7 mouse cellular contexts compared by ENCODE assay signal in genomic region chr2:92485640-92486295, GRCm38 (mm10). TPM values are rescaled to one million over a fixed set of nuclear protein-coding genes. Genes with fewer than 3 reads are reported as not detected.
A peak's percentile ranks its signal among the peaks of the same experiment; 100 is the strongest.
DNase-seq lines count a peak whose midpoint lies in the region; ATAC-seq and TF ChIP-seq lines count a peak whose summit lies in the region.

No protein-coding gene starts in this region.

- no peaks in the 10 kb centered on the region for H3K9me3 ChIP-seq in intestine, postnatal 0 days (ENCODE audit: control insufficient read depth)
- H3K9me3 ChIP-seq in limb, embryonic 11.5 days (ENCODE audit: control insufficient read depth, low read length) = no peaks in the 10 kb centered on the region
- no peaks in the 10 kb centered on the region for H3K9me3 ChIP-seq in midbrain, embryonic 14.5 days (ENCODE audit: control insufficient read depth, low read length)

- TF ChIP-seq CTCF in intestine, postnatal 0 days (IDR thresholded peaks at IDR 0.05; ENCODE audit: low read depth) = peak; percentile 91

- peak overlapping the region; percentile 53; the same call in 1 of the 2 replicates for H3K4me2 ChIP-seq in intestine, postnatal 0 days (replicated peaks; ENCODE audit: low read depth)
- no peak overlapping the region; the same call in 1 of the 2 replicates for H3K4me2 ChIP-seq in limb, embryonic 11.5 days (ENCODE audit: low read depth, severe bottlenecking)
- peak overlapping the region; percentile 20 for H3K4me2 ChIP-seq in midbrain, embryonic 14.5 days (ENCODE audit: low read length)

- H3K27me3 ChIP-seq in intestine, postnatal 0 days (replicated peaks; ENCODE audit: control insufficient read depth, insufficient read depth, low read length) = peaks cover 14% of the 10 kb centered on the region; the same call in 1 of the 2 replicates
- H3K27me3 ChIP-seq in limb, embryonic 11.5 days (ENCODE audit: control insufficient read depth, insufficient read depth, low read length) = peaks cover 28% of the 10 kb centered on the region
- peaks cover 18% of the 10 kb centered on the region; the same call in 1 of the 2 replicates for H3K27me3 ChIP-seq in midbrain, embryonic 14.5 days (ENCODE audit: control insufficient read depth, insufficient read depth, low read length)

- 0 out of 2 replicates have a peak, but pooled peaks cover 4% of the 10 kb centered on the region for H3K4me1 ChIP-seq in intestine, postnatal 0 days (replicated peaks; ENCODE audit: control insufficient read depth, insufficient read depth, low read length)
- H3K4me1 ChIP-seq in limb, embryonic 11.5 days (ENCODE audit: control insufficient read depth, insufficient read depth, low read length) = 0 out of 2 replicates have a peak, but pooled peaks cover 3% of the 10 kb centered on the region
- no peaks in the 10 kb centered on the region for H3K4me1 ChIP-seq in midbrain, embryonic 14.5 days (ENCODE audit: control insufficient read depth, insufficient read depth, low read length)

- ATAC-seq in common myeloid progenitor, adult 5-6 weeks (replicated peaks; ENCODE audit: low read depth, poor library complexity, severe bottlenecking) = peak; percentile 56
- no peak for ATAC-seq in intestine, postnatal 0 days
- ATAC-seq in limb, embryonic 11.5 days (ENCODE audit: insufficient number of reproducible peaks, low FRiP score, low TSS enrichment, low read depth) = no peak
- ATAC-seq in midbrain, embryonic 14.5 days (ENCODE audit: low FRiP score, low TSS enrichment) = peak; percentile 62

- no peak overlapping the region for H3K27ac ChIP-seq in intestine, postnatal 0 days (ENCODE audit: low read depth, low read length)
- H3K27ac ChIP-seq in limb, embryonic 11.5 days (replicated peaks; ENCODE audit: low read depth, low read length) = no peak overlapping the region
- no peak overlapping the region for H3K27ac ChIP-seq in midbrain, embryonic 14.5 days (replicated peaks; ENCODE audit: low read depth, low read length)

- DNase-seq in adipocyte (ENCODE audit: low spot score) = peak; percentile 80
- DNase-seq in gastrocnemius, postnatal 25 days = peak; percentile 40
- DNase-seq in limb, embryonic 11.5 days (ENCODE audit: low spot score) = peak; percentile 80
- peak; percentile 91 for DNase-seq in midbrain, embryonic 14.5 days
- DNase-seq in spleen, postnatal 10 days (ENCODE audit: low spot score in 2 of 2) = peak; percentile 32 to 73

- no peak overlapping the region for H3K4me3 ChIP-seq in intestine, postnatal 0 days (ENCODE audit: low read depth, low read length)
- no peak overlapping the region for H3K4me3 ChIP-seq in limb, embryonic 11.5 days (ENCODE audit: low read depth, low read length)
- no peak overlapping the region for H3K4me3 ChIP-seq in midbrain, embryonic 14.5 days (replicated peaks; ENCODE audit: low read depth, low read length)

- 9% methylated on average over 15 of the region's 15 CpGs for WGBS in intestine, postnatal 0 days
- WGBS in limb, embryonic 11.5 days = 9% methylated on average over 15 of the region's 15 CpGs
- 5% methylated on average over 15 of the region's 15 CpGs for WGBS in midbrain, embryonic 14.5 days

- H3K9ac ChIP-seq in intestine, postnatal 0 days (ENCODE audit: low read depth, low read length) = no peak overlapping the region
- H3K9ac ChIP-seq in limb, embryonic 11.5 days (ENCODE audit: low read length) = no peak overlapping the region
- no peak overlapping the region for H3K9ac ChIP-seq in midbrain, embryonic 14.5 days (replicated peaks; ENCODE audit: low read length)

- no peaks in the 10 kb centered on the region for H3K36me3 ChIP-seq in intestine, postnatal 0 days (ENCODE audit: control insufficient read depth, insufficient read depth)
- no peaks in the 10 kb centered on the region for H3K36me3 ChIP-seq in limb, embryonic 11.5 days (ENCODE audit: control insufficient read depth, insufficient read depth, low read length)
- H3K36me3 ChIP-seq in midbrain, embryonic 14.5 days (ENCODE audit: control insufficient read depth, insufficient read depth, low read length) = no peaks in the 10 kb centered on the region

RNA-seq across cellular contexts. Expression of gene Slc35c1, which starts 25.4 kb away (rescaled TPM):
- total RNA-seq in common myeloid progenitor, adult 5-6 weeks (2017) = 12.0 and 19.4 TPM in 2 replicates
- total RNA-seq in gastrocnemius, postnatal 25 days (2021) = 1 to 10 TPM; 5.1 to 5.6 TPM
- 51.9 and 59.2 TPM in 2 replicates for polyA plus RNA-seq in intestine, postnatal 0 days (2015; fragmentation: Nextera tagmentation; extraction: Ambion mirVana)
- 8.2 and 9.8 TPM in 2 replicates for polyA plus RNA-seq in limb, embryonic 11.5 days (2014; fragmentation: Nextera tagmentation; extraction: Ambion mirVana)
- polyA plus RNA-seq in midbrain, embryonic 14.5 days (2014; fragmentation: Nextera tagmentation; extraction: Ambion mirVana) = 8.6 and 11.9 TPM in 2 replicates

RNA-seq across cellular contexts. Expression of gene Cry2, which starts 51.9 kb away (rescaled TPM):
- total RNA-seq in common myeloid progenitor, adult 5-6 weeks (2017) = 11.2 and 12.6 TPM in 2 replicates
- 10 to 100 TPM; 11.9 to 19.8 TPM for total RNA-seq in gastrocnemius, postnatal 25 days (2021)
- polyA plus RNA-seq in intestine, postnatal 0 days (2015; fragmentation: Nextera tagmentation; extraction: Ambion mirVana) = 10.0 and 11.7 TPM in 2 replicates
- polyA plus RNA-seq in limb, embryonic 11.5 days (2014; fragmentation: Nextera tagmentation; extraction: Ambion mirVana) = 18.0 and 18.1 TPM in 2 replicates
- 33.3 and 33.9 TPM in 2 replicates for polyA plus RNA-seq in midbrain, embryonic 14.5 days (2014; fragmentation: Nextera tagmentation; extraction: Ambion mirVana)

Comparison
In these comparisons a context has a peak if more than half of its experiments do, and no peak if none do; other contexts are left out.
1. DNase-seq: peak in every context shown above with its lines; median percentile 91 in midbrain, embryonic 14.5 days; 80 in adipocyte; 80 in limb, embryonic 11.5 days; 52 in spleen, postnatal 10 days; 40 in gastrocnemius, postnatal 25 days.
2. ATAC-seq: peak in common myeloid progenitor, adult 5-6 weeks (single experiment) and midbrain, embryonic 14.5 days (single experiment); none in intestine, postnatal 0 days (single experiment) and limb, embryonic 11.5 days (single experiment).